9 mouse cellular contexts compared by ENCODE assay signal in genomic region chr2:60796969-60797669, GRCm38 (mm10).
DNase-seq lines count a peak whose midpoint lies in the region; ATAC-seq lines count a peak whose summit lies in the region.
"Had no signal": no experiment of that assay in that cellular context is flagged by ENCODE, and none has a peak within 500 bp of the region (broad histone marks: within the 10 kb centered on the region; RNA-seq: fewer than 3 reads in every experiment).

No protein-coding gene starts in this region.

- ATAC-seq in inflammation-experienced regulatory T-cells, adult 6 months: no peak
- ATAC-seq: Patski had no signal

- DNase-seq in right cerebral cortex, adult 18-20 months: peak; percentile 6
- no peak for DNase-seq in right cerebral cortex, postnatal 14 days
- peak; percentile 30 for DNase-seq in gastrocnemius, postnatal 25 days
- DNase-seq in lung, adult 18-20 months: peak; percentile 88 to 91
- DNase-seq in retina, postnatal 1 day: peak; percentile 97
- no peak for DNase-seq in kidney, adult 11 months
- no peak for DNase-seq in right cerebral cortex, adult 2 months (ENCODE audit: low spot score in 2 of 2)

Comparison
In these comparisons a context has a peak if more than half of its experiments do, and no peak if none do; other contexts are left out.
1. DNase-seq: peak in right cerebral cortex, adult 18-20 months (single experiment), gastrocnemius, postnatal 25 days (single experiment), lung, adult 18-20 months (2 of 2) and retina, postnatal 1 day (single experiment); none in right cerebral cortex, postnatal 14 days (single experiment), kidney, adult 11 months (single experiment) and right cerebral cortex, adult 2 months (0 of 2).